8 mouse cellular contexts compared by ENCODE assay signal in the genomic region with DNA sequence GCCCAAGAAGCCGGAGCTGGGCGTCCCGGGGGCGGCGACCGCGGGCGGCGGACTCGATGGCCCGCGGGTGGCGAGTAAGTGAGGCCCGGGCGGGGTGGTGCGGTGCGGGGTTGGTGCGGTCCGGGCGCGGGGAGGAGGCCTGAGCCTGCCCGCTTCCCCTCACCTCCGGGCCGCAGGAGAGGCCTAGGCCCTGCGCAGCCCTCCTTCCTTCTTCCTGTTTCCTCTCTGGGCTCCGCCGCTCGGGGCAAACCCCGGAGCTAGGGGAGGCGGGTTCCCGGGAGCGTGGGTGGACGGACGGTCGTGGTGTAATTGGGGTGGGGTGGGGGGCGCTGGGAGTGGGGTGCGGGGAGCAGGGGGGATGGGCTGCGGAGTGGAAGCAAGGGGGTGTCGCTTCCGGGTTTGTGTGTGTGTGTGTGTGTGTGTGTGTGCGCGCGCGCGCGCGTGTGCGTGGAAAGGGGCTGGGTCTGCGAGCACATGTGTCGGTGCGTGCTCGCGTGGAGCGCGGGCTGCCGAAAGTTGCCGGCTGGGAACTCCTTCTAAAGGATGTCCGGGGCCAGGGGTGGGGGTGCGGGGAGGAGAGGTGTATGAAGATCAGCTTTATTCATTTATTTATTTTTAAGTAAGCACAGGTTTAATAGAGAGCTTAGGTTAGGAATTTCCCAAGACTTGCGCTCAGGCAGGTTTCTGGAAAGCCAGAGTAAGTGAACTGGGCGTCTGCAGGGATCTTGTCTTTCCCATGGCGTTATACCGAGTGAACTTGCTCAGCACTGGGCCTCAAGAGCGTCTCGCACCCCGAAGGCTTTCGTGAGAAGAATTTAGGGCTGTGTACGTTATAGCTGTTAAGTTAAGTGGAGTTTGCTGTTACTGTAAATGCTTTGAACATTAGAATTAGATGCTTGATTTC. TPM values are rescaled to one million over a fixed set of nuclear protein-coding genes. Genes with fewer than 3 reads are reported as not detected.
DNase-seq lines count a peak whose midpoint lies in the region; ATAC-seq and TF ChIP-seq lines count a peak whose summit lies in the region.

No protein-coding gene starts in this region.

- DNase-seq in layer of hippocampus, adult 11-12 months (ENCODE audit: low spot score): peak; percentile 78
- DNase-seq in layer of hippocampus, adult 9-10 months (ENCODE audit: low spot score): no peak
- peak; percentile 76 for DNase-seq in embryonic facial prominence, embryonic 10.5 days (ENCODE audit: low spot score)
- peak; percentile 76 to 77 for DNase-seq in heart, adult 18-20 months
- DNase-seq in kidney, adult 18-20 months: peak; percentile 71
- DNase-seq in spleen, adult 2 months (ENCODE audit: low read depth in 1 of 2, low spot score in 2 of 2): peak; percentile 41 to 72

- no peaks in the 10 kb centered on the region for H3K27me3 ChIP-seq in embryonic facial prominence, embryonic 10.5 days (replicated peaks; ENCODE audit: low read depth, poor library complexity, severe bottlenecking)
- no peaks in the 10 kb centered on the region for H3K27me3 ChIP-seq in limb, embryonic 12.5 days
- no peaks in the 10 kb centered on the region for H3K27me3 ChIP-seq in midbrain, embryonic 13.5 days
- H3K27me3 ChIP-seq in spleen, adult 2 months (ENCODE audit: control insufficient read depth, insufficient read depth, low read length): no peaks in the 10 kb centered on the region

- peak; percentile 2; the same call in 1 of the 2 replicates for TF ChIP-seq POLR2A in spleen, adult 2 months (IDR thresholded peaks at IDR 0.05; ENCODE audit: low read depth, low read length)

- no peak for TF ChIP-seq CTCF in spleen, adult 2 months (IDR thresholded peaks at IDR 0.05; ENCODE audit: extremely low read depth, insufficient read depth, insufficient read length, insufficient replicate concordance)

- peak overlapping the region; percentile 98 for H3K27ac ChIP-seq in embryonic facial prominence, embryonic 10.5 days (replicated peaks)
- peak overlapping the region; percentile 99 for H3K27ac ChIP-seq in limb, embryonic 12.5 days
- H3K27ac ChIP-seq in midbrain, embryonic 13.5 days: peak overlapping the region; percentile 99
- H3K27ac ChIP-seq in spleen, adult 2 months (ENCODE audit: insufficient read depth, low read length): peak overlapping the region; percentile 99

- peak; percentile 54; the same call in 1 of the 2 replicates for ATAC-seq in limb, embryonic 12.5 days (ENCODE audit: insufficient number of reproducible peaks, insufficient read depth, low FRiP score, low TSS enrichment, low read depth)
- ATAC-seq in midbrain, embryonic 13.5 days: peak; percentile 73

- no peaks in the 10 kb centered on the region for H3K9me3 ChIP-seq in embryonic facial prominence, embryonic 10.5 days
- H3K9me3 ChIP-seq in limb, embryonic 12.5 days: no peaks in the 10 kb centered on the region
- no peaks in the 10 kb centered on the region for H3K9me3 ChIP-seq in midbrain, embryonic 13.5 days

- H3K9ac ChIP-seq in limb, embryonic 12.5 days (replicated peaks): peak overlapping the region; percentile 96
- H3K9ac ChIP-seq in midbrain, embryonic 13.5 days (replicated peaks): peak overlapping the region; percentile 96

- peaks cover 16% of the 10 kb centered on the region; the same call in 1 of the 2 replicates for H3K36me3 ChIP-seq in embryonic facial prominence, embryonic 10.5 days (replicated peaks)
- peaks cover 10% of the 10 kb centered on the region; the same call in 1 of the 2 replicates for H3K36me3 ChIP-seq in limb, embryonic 12.5 days
- no peaks in the 10 kb centered on the region for H3K36me3 ChIP-seq in midbrain, embryonic 13.5 days
- no peaks in the 10 kb centered on the region for H3K36me3 ChIP-seq in spleen, adult 2 months (ENCODE audit: control insufficient read depth, insufficient read depth, low read length)

- H3K4me3 ChIP-seq in embryonic facial prominence, embryonic 10.5 days: peak overlapping the region; percentile 98
- peak overlapping the region; percentile 99 for H3K4me3 ChIP-seq in limb, embryonic 12.5 days (replicated peaks)
- H3K4me3 ChIP-seq in midbrain, embryonic 13.5 days (replicated peaks): peak overlapping the region; percentile 98
- H3K4me3 ChIP-seq in spleen, adult 2 months (ENCODE audit: extremely low read depth, insufficient read depth, insufficient read length): peak overlapping the region; percentile 63

- H3K4me1 ChIP-seq in embryonic facial prominence, embryonic 10.5 days: peaks cover 36% of the 10 kb centered on the region
- peaks cover 27% of the 10 kb centered on the region for H3K4me1 ChIP-seq in limb, embryonic 12.5 days (replicated peaks)
- peaks cover 46% of the 10 kb centered on the region for H3K4me1 ChIP-seq in midbrain, embryonic 13.5 days (replicated peaks)
- H3K4me1 ChIP-seq in spleen, adult 2 months (ENCODE audit: control insufficient read depth, insufficient read depth, insufficient read length): peaks cover 20% of the 10 kb centered on the region; the same call in 1 of the 2 replicates

- peak overlapping the region; percentile 81 for H3K4me2 ChIP-seq in limb, embryonic 12.5 days
- H3K4me2 ChIP-seq in midbrain, embryonic 13.5 days (replicated peaks): peak overlapping the region; percentile 72

- WGBS in embryonic facial prominence, embryonic 10.5 days: under 1% methylated on average over 62 of the region's 68 CpGs
- WGBS in limb, embryonic 12.5 days: under 1% methylated on average over 53 of the region's 68 CpGs
- 1% methylated on average over 44 of the region's 68 CpGs for WGBS in midbrain, embryonic 13.5 days
- WGBS in spleen, adult 2 months: under 1% methylated on average over 64 of the region's 68 CpGs

RNA-seq across cellular contexts. Expression of a gene that starts 1.2 kb away (rescaled TPM):
- polyA plus RNA-seq in embryonic facial prominence, embryonic 10.5 days (2016; fragmentation: Nextera tagmentation; extraction: Ambion mirVana): 59.7 and 60.9 TPM in 2 replicates
- 10 to 100 TPM; 21.1 to 34.4 TPM for total RNA-seq in heart, adult 18-20 months (2021)
- polyA plus RNA-seq in limb, embryonic 12.5 days (2016; fragmentation: Nextera tagmentation; extraction: Ambion mirVana): 55.5 and 56.7 TPM in 2 replicates
- polyA plus RNA-seq in midbrain, embryonic 13.5 days (2015; fragmentation: Nextera tagmentation; extraction: Ambion mirVana): 68.3 and 75.8 TPM in 2 replicates
- polyA plus RNA-seq in spleen, adult 2 months (2012; rRNA removed): 31.7 and 37.7 TPM in 2 replicates

RNA-seq across cellular contexts. Expression of a gene that starts 30.9 kb away (rescaled TPM):
- polyA plus RNA-seq in embryonic facial prominence, embryonic 10.5 days (2016; fragmentation: Nextera tagmentation; extraction: Ambion mirVana): 0.06 and 0.09 TPM in 2 replicates
- total RNA-seq in heart, adult 18-20 months (2021): under 1 TPM; 0.10 to 0.62 TPM
- polyA plus RNA-seq in limb, embryonic 12.5 days (2016; fragmentation: Nextera tagmentation; extraction: Ambion mirVana): 0.05 and 0.20 TPM in 2 replicates
- 0.09 and 0.12 TPM in 2 replicates for polyA plus RNA-seq in midbrain, embryonic 13.5 days (2015; fragmentation: Nextera tagmentation; extraction: Ambion mirVana)
- 6.5 and 7.1 TPM in 2 replicates for polyA plus RNA-seq in spleen, adult 2 months (2012; rRNA removed)
